Mouse (Mus musculus) midbrain, embryonic 15.5 days (tissue): Measurements from ENCODE around the gene Zfp750. TPM values are rescaled to one million over a fixed set of nuclear protein-coding genes. Genes with fewer than 3 reads are reported as not detected.

Source experiments
- ATAC-seq: fragments of 200-750 bp; cut with Nextera tagmentation; replicated peaks from 2 replicates; pipeline ENCODE4 v1.8.0; 2017; ENCODE audit warnings: moderate TSS enrichment
- H3K27ac ChIP-seq: fragments of 300-500 bp; sonication (generic); 2 replicates; pipeline ENCODE4 v1.5.1; 2015; ENCODE audit warnings: mild to moderate bottlenecking, inconsistent platforms
- H3K27me3 ChIP-seq: fragments of 300-500 bp; sonication (generic); replicated peaks from 2 replicates; pipeline ENCODE4 v1.6.1; 2015; ENCODE audit warnings: inconsistent platforms
- H3K36me3 ChIP-seq: fragments of 300-500 bp; sonication (generic); replicated peaks from 2 replicates; pipeline ENCODE4 v1.6.1; 2015; ENCODE audit warnings: inconsistent platforms
- H3K4me1 ChIP-seq: fragments of 300-500 bp; sonication (generic); 2 replicates; pipeline ENCODE4 v1.6.1; 2015; ENCODE audit warnings: inconsistent platforms
- H3K4me2 ChIP-seq: fragments of 300-500 bp; sonication (generic); 2 replicates; pipeline ENCODE4 v1.6.1; 2015; ENCODE audit warnings: inconsistent platforms, mild to moderate bottlenecking, moderate library complexity
- H3K4me3 ChIP-seq: fragments of 300-500 bp; sonication (generic); 2 replicates; pipeline ENCODE4 v1.5.1; 2015; ENCODE audit warnings: mild to moderate bottlenecking, inconsistent platforms
- H3K9ac ChIP-seq: fragments of 300-500 bp; sonication (generic); 2 replicates; pipeline ENCODE4 v1.6.1; 2015; ENCODE audit warnings: mild to moderate bottlenecking, inconsistent platforms
- H3K9me3 ChIP-seq: fragments of 300-500 bp; sonication (generic); 2 replicates; pipeline ENCODE4 v1.6.1; 2016; ENCODE audit warnings: inconsistent platforms
- WGBS: fragments of 180-500 bp; shearing (Covaris S2); methylation state at CpG from one replicate; pipeline ENCODE4 v1.1.7; 2015; ENCODE audit warnings: mixed read lengths; 5-methylcytosine and 5-hydroxymethylcytosine counted together
- polyA plus RNA-seq: library from polyadenylated mRNA; unstranded; fragments of >200 nt; fragmentation: Nextera tagmentation; extraction: Ambion mirVana; gene quantifications from 2 replicates; pipeline ENCODE4 v1.2.1, GENCODE M21; 2015

Gene Zfp750
- polyA plus RNA-seq, 1 experiment from 2014 or later = 0.84 TPM

GRCm38 (mm10) chr11:121501525-121501924 lies 17.6 kb downstream of the Zfp750 start:
- Histone ChIP-seq H3K4me1 (no peaks in the 10 kb centered on the region), H3K27me3 (no peaks in the 10 kb centered on the region), H3K4me2 (no peak overlapping the region), H3K9ac (no peak overlapping the region), H3K36me3 (peaks cover 22% of the 10 kb centered on the region; the same call in 1 of the 2 replicates), H3K9me3 (no peaks in the 10 kb centered on the region), H3K27ac (no peak overlapping the region), H3K4me3 (no peak overlapping the region)
- no peak for ATAC-seq
- WGBS = 91% methylated on average over 4 of the region's 4 CpGs

GRCm38 (mm10) chr11:121500595-121500994 lies 18.5 kb downstream of the Zfp750 start:
- H3K27ac ChIP-seq = no peak overlapping the region
- no peak for ATAC-seq
- H3K36me3 ChIP-seq = peaks cover 22% of the 10 kb centered on the region; the same call in 1 of the 2 replicates
- no peaks in the 10 kb centered on the region for H3K27me3 ChIP-seq
- no peak overlapping the region for H3K9ac ChIP-seq
- H3K4me3 ChIP-seq = no peak overlapping the region
- H3K4me1 ChIP-seq = no peaks in the 10 kb centered on the region
- no peaks in the 10 kb centered on the region for H3K9me3 ChIP-seq
- no peak overlapping the region for H3K4me2 ChIP-seq

DNA sequence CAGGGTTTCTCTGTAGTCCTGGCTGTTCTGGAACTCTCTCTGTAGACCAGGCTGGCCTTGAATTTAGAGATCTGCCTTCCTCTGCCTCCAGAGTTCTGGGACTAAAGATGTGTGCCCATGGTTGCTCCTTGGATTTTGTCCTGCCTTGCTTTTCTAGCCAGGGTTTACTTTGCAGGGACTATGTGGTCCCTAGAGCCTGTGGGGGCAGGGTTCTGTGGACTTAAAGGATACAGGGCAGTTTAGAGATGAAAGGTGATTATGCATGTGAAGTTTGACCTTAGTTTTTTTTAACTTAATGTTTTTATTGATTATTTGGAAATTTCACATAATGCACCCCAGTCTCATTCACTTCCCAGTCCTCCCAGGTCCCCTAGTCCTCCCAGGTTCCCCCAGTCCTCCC lies 28.5 kb downstream of the Zfp750 start:
- no peaks in the 10 kb centered on the region for H3K4me1 ChIP-seq
- ATAC-seq = no peak
- H3K4me2 ChIP-seq = no peak overlapping the region
- H3K27me3 ChIP-seq = no peaks in the 10 kb centered on the region
- H3K36me3 ChIP-seq = no peaks in the 10 kb centered on the region
- no peak overlapping the region for H3K27ac ChIP-seq
- H3K9me3 ChIP-seq = no peaks in the 10 kb centered on the region
- H3K4me3 ChIP-seq = no peak overlapping the region
- H3K9ac ChIP-seq = no peak overlapping the region

DNA sequence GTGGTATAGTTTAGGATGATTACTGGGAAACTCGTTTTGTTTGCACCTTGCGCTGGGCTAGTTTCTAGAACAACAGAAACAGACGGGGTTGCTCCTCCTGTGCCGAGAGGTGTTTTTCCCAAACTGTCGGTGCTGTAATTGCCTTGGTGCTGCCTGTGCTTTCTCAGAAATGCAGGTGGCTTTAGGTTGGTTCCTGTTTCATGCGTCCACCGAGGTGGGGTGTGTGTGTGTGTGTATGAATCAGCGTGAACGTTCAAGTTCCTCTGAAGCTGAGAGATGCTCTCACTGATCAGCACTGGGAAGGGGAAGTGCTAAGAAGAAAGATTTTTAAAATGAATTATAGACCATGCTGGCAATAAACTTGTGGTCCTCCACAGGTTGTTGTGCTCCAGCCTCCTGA lies 33.3 kb downstream of the Zfp750 start:
- no peaks in the 10 kb centered on the region for H3K9me3 ChIP-seq
- no peak overlapping the region for H3K27ac ChIP-seq
- no peak for ATAC-seq
- H3K36me3 ChIP-seq = no peaks in the 10 kb centered on the region; the same call in 1 of the 2 replicates
- no peak overlapping the region for H3K9ac ChIP-seq
- H3K4me3 ChIP-seq = no peak overlapping the region
- 92% methylated on average over 9 of the region's 9 CpGs for WGBS
- H3K4me1 ChIP-seq = no peaks in the 10 kb centered on the region
- H3K4me2 ChIP-seq = no peak overlapping the region
- H3K27me3 ChIP-seq = no peaks in the 10 kb centered on the region

DNA sequence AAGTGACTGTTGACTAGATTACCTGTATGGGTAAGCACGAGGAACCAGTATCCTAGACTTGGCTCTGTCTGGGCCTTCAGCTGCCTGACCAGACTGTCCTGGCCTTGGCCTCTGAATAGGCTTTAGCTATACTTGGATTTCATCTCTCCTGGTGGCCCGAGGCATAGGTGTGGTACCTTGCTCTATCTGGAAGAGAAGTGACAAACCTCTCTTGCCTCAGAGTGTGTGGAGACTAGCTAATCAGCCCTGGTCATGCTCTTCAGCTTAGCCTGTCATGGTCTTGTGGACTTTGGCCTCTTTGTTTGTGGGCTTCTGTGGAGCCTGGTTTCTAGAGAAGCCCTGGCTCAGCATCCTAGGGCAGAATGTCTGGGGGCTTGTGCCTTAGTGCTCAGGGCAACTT lies 38.0 kb downstream of the Zfp750 start:
- 93% methylated on average over 2 of the region's 2 CpGs for WGBS
- H3K9me3 ChIP-seq = no peaks in the 10 kb centered on the region
- H3K36me3 ChIP-seq = no peaks in the 10 kb centered on the region; the same call in 1 of the 2 replicates
- no peak overlapping the region for H3K9ac ChIP-seq
- ATAC-seq = no peak
- no peak overlapping the region for H3K4me3 ChIP-seq
- H3K4me1 ChIP-seq = no peaks in the 10 kb centered on the region
- H3K4me2 ChIP-seq = no peak overlapping the region
- H3K27ac ChIP-seq = no peak overlapping the region
- H3K27me3 ChIP-seq = no peaks in the 10 kb centered on the region

GRCm38 (mm10) chr11:121479476-121480203 lies 39.5 kb downstream of the Zfp750 start:
- Histone ChIP-seq H3K27ac (no peak overlapping the region), H3K4me2 (no peak overlapping the region), H3K9me3 (no peaks in the 10 kb centered on the region), H3K36me3 (no peaks in the 10 kb centered on the region; the same call in 1 of the 2 replicates), H3K9ac (no peak overlapping the region), H3K4me3 (no peak overlapping the region), H3K4me1 (no peaks in the 10 kb centered on the region), H3K27me3 (no peaks in the 10 kb centered on the region)
- 90% methylated on average over 15 of the region's 15 CpGs for WGBS
- no peak for ATAC-seq

GRCm38 (mm10) chr11:121475699-121476415 lies 43.3 kb downstream of the Zfp750 start:
- H3K4me2 ChIP-seq = no peak overlapping the region
- H3K4me1 ChIP-seq = no peaks in the 10 kb centered on the region
- WGBS = 31% methylated on average over 9 of the region's 9 CpGs
- H3K27ac ChIP-seq = no peak overlapping the region
- H3K36me3 ChIP-seq = 0 out of 2 replicates have a peak, but pooled peaks cover under 1% of the 10 kb centered on the region
- H3K27me3 ChIP-seq = no peaks in the 10 kb centered on the region
- no peak for ATAC-seq
- no peak overlapping the region for H3K9ac ChIP-seq
- H3K4me3 ChIP-seq = no peak overlapping the region
- H3K9me3 ChIP-seq = no peaks in the 10 kb centered on the region

DNA sequence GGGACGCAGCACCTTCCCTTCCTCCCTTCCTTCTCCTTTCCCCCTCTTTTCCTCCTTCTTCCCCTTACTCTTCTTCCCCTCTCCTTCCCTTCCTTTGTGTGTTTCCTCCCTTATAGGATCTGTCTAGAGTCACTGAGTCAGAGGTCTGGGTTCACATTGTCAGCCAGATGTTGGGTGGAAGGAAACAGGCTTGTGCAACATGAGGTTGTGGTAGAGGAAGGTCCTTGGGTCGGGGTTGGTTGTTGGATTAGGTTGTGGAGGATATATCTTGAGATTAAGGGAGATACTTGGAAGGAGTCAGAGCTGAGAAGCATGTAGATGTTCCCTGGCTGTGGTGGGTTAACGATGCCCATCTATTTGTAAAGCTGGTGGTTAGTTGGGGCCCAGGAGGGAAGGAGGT lies 44.3 kb downstream of the Zfp750 start:
- ATAC-seq = no peak

DNA sequence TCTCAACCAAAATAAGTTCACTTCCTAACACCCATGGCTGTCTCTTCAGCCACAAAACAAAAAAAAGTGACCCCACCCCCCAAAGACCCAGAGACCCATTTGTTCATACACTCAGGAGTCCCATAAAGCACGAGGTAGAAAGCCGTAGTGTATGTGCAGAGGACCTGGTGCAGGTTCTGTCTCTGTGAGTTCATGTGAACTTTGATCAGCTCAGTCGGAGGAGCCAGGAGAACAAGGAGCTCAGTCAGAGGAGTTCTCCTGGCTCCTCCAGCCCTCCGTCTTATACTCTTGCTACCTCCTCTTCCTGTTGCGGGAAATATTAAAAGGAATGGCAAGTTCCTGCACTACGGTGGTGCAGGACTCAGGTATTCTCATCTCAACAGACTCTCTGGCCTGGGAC lies 51.7 kb downstream of the Zfp750 start:
- Histone ChIP-seq H3K27me3 (no peaks in the 10 kb centered on the region), H3K27ac (no peak overlapping the region)

More for the DNA sequence above, 44.3 kb downstream of the Zfp750 start:
- no peak overlapping the region for H3K4me2 ChIP-seq
- no peaks in the 10 kb centered on the region for H3K27me3 ChIP-seq
- H3K9me3 ChIP-seq = no peaks in the 10 kb centered on the region
- no peak overlapping the region for H3K9ac ChIP-seq
- no peak overlapping the region for H3K27ac ChIP-seq
- no peak overlapping the region for H3K4me3 ChIP-seq
- no peaks in the 10 kb centered on the region for H3K4me1 ChIP-seq
- 0 out of 2 replicates have a peak, but pooled peaks cover 4% of the 10 kb centered on the region for H3K36me3 ChIP-seq
- 84% methylated on average over 3 of the region's 3 CpGs for WGBS

More for the DNA sequence above, 51.7 kb downstream of the Zfp750 start:
- Histone ChIP-seq H3K36me3 (peaks cover 24% of the 10 kb centered on the region), H3K4me1 (no peaks in the 10 kb centered on the region), H3K4me2 (no peak overlapping the region), H3K9ac (no peak overlapping the region), H3K4me3 (no peak overlapping the region), H3K9me3 (no peaks in the 10 kb centered on the region)
- ATAC-seq = no peak
- 91% methylated on average over 6 of the region's 6 CpGs for WGBS

Other genes with a start within 250 kb of the Zfp750 start
- 82.3 and 89.7 TPM in 2 replicates for gene Wdr45b, start 164.9 kb downstream of the Zfp750 start, polyA plus RNA-seq
- gene Rab40b, start 131.1 kb downstream of the Zfp750 start, polyA plus RNA-seq = 11.4 and 11.9 TPM in 2 replicates
- gene Fn3krp, start 97.9 kb downstream of the Zfp750 start, polyA plus RNA-seq = 10.0 and 10.1 TPM in 2 replicates
- 4.4 and 5.0 TPM in 2 replicates for gene Fn3k, start 84.4 kb downstream of the Zfp750 start, polyA plus RNA-seq
- gene Tbcd, start 67.4 kb downstream of the Zfp750 start, polyA plus RNA-seq = 61.8 and 64.8 TPM in 2 replicates
- 7.3 and 8.2 TPM in 2 replicates for gene B3gntl1, start 153.8 kb upstream of the Zfp750 start, polyA plus RNA-seq
- gene Metrnl, start 182.2 kb upstream of the Zfp750 start, polyA plus RNA-seq = 14.1 and 16.7 TPM in 2 replicates